Mouse (Mus musculus) bone marrow, adult 2 months (tissue): ENCODE measurements around the gene Nell2. TPM values are rescaled to one million over a fixed set of nuclear protein-coding genes. Genes with fewer than 3 reads are reported as not detected.

Experiments used
- H3K27ac ChIP-seq: fragments of 200-500 bp; 2 replicates; pipeline ENCODE4 v1.5.1; 2012; ENCODE audit warnings: low read depth, mild to moderate bottlenecking, control low read depth, inconsistent platforms, low read length; ENCODE audit not compliant: control insufficient read depth, poor library complexity, insufficient read depth
- H3K4me1 ChIP-seq: fragments of 200-500 bp; 2 replicates; pipeline ENCODE4 v1.6.1; 2011; ENCODE audit warnings: low read length; ENCODE audit not compliant: control insufficient read depth, insufficient read depth
- H3K4me3 ChIP-seq: fragments of 200-500 bp; replicated peaks from 2 replicates; pipeline ENCODE3; 2011; ENCODE audit warnings: mild to moderate bottlenecking, low read depth, low read length, control low read depth; ENCODE audit not compliant: control insufficient read depth
- CTCF ChIP-seq: fragments of 200-500 bp; IDR thresholded peaks from 2 replicates; pipeline ENCODE4 v1.5.1; 2011; ENCODE audit warnings: low read length, control low read depth; ENCODE audit not compliant: control insufficient read depth, insufficient read depth
- POLR2A ChIP-seq: fragments of 200-500 bp; IDR thresholded peaks from 2 replicates; pipeline ENCODE4 v1.6.1; 2011; ENCODE audit warnings: low read depth, mild to moderate bottlenecking, control low read depth, low read length, borderline replicate concordance; ENCODE audit not compliant: control insufficient read depth
- WGBS: fragments of 180-500 bp; shearing (Covaris S2); methylation state at CpG from one replicate; pipeline ENCODE4 v1.1.7; 2018; 5-methylcytosine and 5-hydroxymethylcytosine counted together
- polyA plus RNA-seq: library from polyadenylated mRNA; stranded (reverse); fragments of >200 nt; gene quantifications from 2 replicates; pipeline ENCODE4 v1.2.4, GENCODE M21; 2011; ENCODE audit warnings: low replicate concordance; ENCODE audit not compliant: missing spikeins, insufficient read depth, insufficient read length

The Nell2 gene
- polyA plus RNA-seq, 1 experiment: not detected

GRCm38 (mm10) chr15:95487961-95488360 lies 40.4 kb downstream of the Nell2 start:
- TF ChIP-seq CTCF (no peak), POLR2A (no peak)
- Histone ChIP-seq H3K27ac (no peak overlapping the region), H3K4me1 (no peaks in the 10 kb centered on the region), H3K4me3 (no peak overlapping the region)
- 72% methylated on average over 5 of the region's 5 CpGs for WGBS

- no peak overlapping the region for H3K4me3 ChIP-seq
- TF ChIP-seq CTCF (no peak), POLR2A (no peak)
- 79% methylated on average over 9 of the region's 9 CpGs for WGBS
- H3K27ac ChIP-seq: no peak overlapping the region
- no peaks in the 10 kb centered on the region for H3K4me1 ChIP-seq
Observed at GRCm38 (mm10) chr15:95482002-95482401, 46.4 kb downstream of the Nell2 start.

GRCm38 (mm10) chr15:95481585-95481984 lies 46.8 kb downstream of the Nell2 start:
- Histone ChIP-seq H3K4me3 (no peak overlapping the region), H3K27ac (no peak overlapping the region), H3K4me1 (no peaks in the 10 kb centered on the region)
- TF ChIP-seq CTCF: no peak
- TF ChIP-seq POLR2A: no peak
- 70% methylated on average over 4 of the region's 4 CpGs for WGBS

- TF ChIP-seq POLR2A: no peak
- TF ChIP-seq CTCF: no peak
- no peak overlapping the region for H3K4me3 ChIP-seq
- no peak overlapping the region for H3K27ac ChIP-seq
- 75% methylated on average over 3 of the region's 3 CpGs for WGBS
- H3K4me1 ChIP-seq: no peaks in the 10 kb centered on the region
Observed at GRCm38 (mm10) chr15:95476440-95476839, 51.9 kb downstream of the Nell2 start.

GRCm38 (mm10) chr15:95473976-95474375 lies 54.4 kb downstream of the Nell2 start:
- H3K4me3 ChIP-seq: no peak overlapping the region
- H3K27ac ChIP-seq: no peak overlapping the region
- WGBS: 79% methylated on average over 6 of the region's 6 CpGs
- TF ChIP-seq POLR2A: no peak
- TF ChIP-seq CTCF: no peak
- no peaks in the 10 kb centered on the region for H3K4me1 ChIP-seq

GRCm38 (mm10) chr15:95467195-95467594 lies 61.2 kb downstream of the Nell2 start:
- Histone ChIP-seq H3K4me3 (no peak overlapping the region), H3K4me1 (no peaks in the 10 kb centered on the region), H3K27ac (no peak overlapping the region)
- no peak for TF ChIP-seq CTCF
- no peak for TF ChIP-seq POLR2A
- 40% methylated on average over 6 of the region's 6 CpGs for WGBS

GRCm38 (mm10) chr15:95460041-95460566 lies 68.3 kb downstream of the Nell2 start:
- no peaks in the 10 kb centered on the region for H3K4me1 ChIP-seq

GRCm38 (mm10) chr15:95444586-95444985 lies 83.8 kb downstream of the Nell2 start:
- 69% methylated on average over 11 of the region's 11 CpGs for whole genome bisulfite sequencing
- no peak overlapping the region for H3K4me3 ChIP-seq
- TF ChIP-seq CTCF: no peak
- no peak for TF ChIP-seq POLR2A

More at GRCm38 (mm10) chr15:95460041-95460566, 68.3 kb downstream of the Nell2 start:
- TF ChIP-seq CTCF (no peak), POLR2A (no peak)
- Histone ChIP-seq H3K4me3 (no peak overlapping the region), H3K27ac (no peak overlapping the region)
- WGBS: 81% methylated on average over 4 of the region's 4 CpGs

GRCm38 (mm10) chr15:95437740-95438139 lies 90.6 kb downstream of the Nell2 start:
- 77% methylated on average over 4 of the region's 4 CpGs for WGBS
- Histone ChIP-seq H3K27ac (no peak overlapping the region), H3K4me1 (no peaks in the 10 kb centered on the region), H3K4me3 (no peak overlapping the region)
- TF ChIP-seq CTCF (no peak), POLR2A (no peak)

More at GRCm38 (mm10) chr15:95444586-95444985, 83.8 kb downstream of the Nell2 start:
- Histone ChIP-seq H3K4me1 (no peaks in the 10 kb centered on the region), H3K27ac (no peak overlapping the region)
